20 mouse cellular contexts compared by ENCODE assay signal in genomic region chr1:134777201-134777885, GRCm38 (mm10).
DNase-seq lines count a peak whose midpoint lies in the region; ATAC-seq and TF ChIP-seq lines count a peak whose summit lies in the region.
"Had no signal": no experiment of that assay in that cellular context is flagged by ENCODE, and none has a peak within 500 bp of the region (broad histone marks: within the 10 kb centered on the region; RNA-seq: fewer than 3 reads in every experiment).

No protein-coding gene starts in this region.

- no peaks in the 10 kb centered on the region for H3K27me3 ChIP-seq in heart, embryonic 15.5 days
- H3K27me3 ChIP-seq in stomach, postnatal 0 days (ENCODE audit: control insufficient read depth, insufficient read depth, low read length), result no peaks in the 10 kb centered on the region
- H3K27me3 ChIP-seq: forebrain, embryonic 13.5 days; megakaryocyte, embryonic 14.5 days; neural tube, embryonic 13.5 days had no signal

- peaks cover 29% of the 10 kb centered on the region for H3K4me1 ChIP-seq in heart, embryonic 15.5 days (replicated peaks)
- peaks cover 6% of the 10 kb centered on the region; the same call in 1 of the 2 replicates for H3K4me1 ChIP-seq in stomach, postnatal 0 days (replicated peaks; ENCODE audit: control insufficient read depth, insufficient read depth)
- H3K4me1 ChIP-seq: forebrain, embryonic 13.5 days had no signal

- DNase-seq in gastrocnemius, adult 2 months, result no peak
- DNase-seq in gastrocnemius, postnatal 4 days (ENCODE audit: low spot score in 2 of 2), result no peak
- DNase-seq in heart, adult 8-10 months (ENCODE audit: low spot score), result no peak
- peak; percentile 26 for DNase-seq in testis, postnatal 10 days (ENCODE audit: low spot score)
- no peak for DNase-seq in testis, postnatal 14 days (ENCODE audit: low spot score)
- DNase-seq in stomach, postnatal 0 days (ENCODE audit: low spot score), result no peak
- no peak for DNase-seq in cerebellum, postnatal 10 days
- DNase-seq: gastrocnemius, postnatal 14 days; layer of hippocampus, postnatal 36 days; liver; lung, postnatal 14 days; right cerebral cortex, adult 18-20 months; thymus, adult 18-20 months had no signal

- no peak for TF ChIP-seq EP300 in stomach, postnatal 0 days (optimal IDR thresholded peaks at IDR 0.05)

- no peak overlapping the region for H3K4me2 ChIP-seq in heart, embryonic 15.5 days
- H3K4me2 ChIP-seq in stomach, postnatal 0 days (replicated peaks; ENCODE audit: low read depth), result no peak overlapping the region
- H3K4me2 ChIP-seq: forebrain, embryonic 13.5 days; neural tube, embryonic 13.5 days had no signal

- no peak overlapping the region for H3K4me3 ChIP-seq in gastrocnemius, adult 2 months
- H3K4me3 ChIP-seq in heart, embryonic 15.5 days, result no peak overlapping the region
- H3K4me3 ChIP-seq in stomach, postnatal 0 days (ENCODE audit: low read depth, low read length), result no peak overlapping the region
- H3K4me3 ChIP-seq: erythroblast, embryonic 14.5 days; forebrain, embryonic 13.5 days; megakaryocyte, embryonic 14.5 days; neural tube, embryonic 13.5 days had no signal

- no peak overlapping the region for H3K9ac ChIP-seq in heart, embryonic 15.5 days
- no peak overlapping the region for H3K9ac ChIP-seq in stomach, postnatal 0 days (ENCODE audit: low read length)
- H3K9ac ChIP-seq: forebrain, embryonic 13.5 days; neural tube, embryonic 13.5 days had no signal

- intact Hi-C loops in gastrocnemius, adult 2 months (cut with DNase I), result no loop called here

- no peak for ATAC-seq in heart, embryonic 15.5 days (replicated peaks; ENCODE audit: insufficient number of reproducible peaks, insufficient read depth, low FRiP score, low read depth)
- ATAC-seq in stomach, postnatal 0 days (ENCODE audit: low FRiP score, low TSS enrichment), result no peak
- ATAC-seq: activated CD4-positive, CD25-positive, alpha-beta regulatory T cell, adult 4 months; forebrain, embryonic 13.5 days had no signal

- H3K36me3 ChIP-seq in heart, embryonic 15.5 days, result peaks cover 30% of the 10 kb centered on the region
- peaks cover 9% of the 10 kb centered on the region; the same call in 1 of the 2 replicates for H3K36me3 ChIP-seq in stomach, postnatal 0 days (ENCODE audit: control insufficient read depth, insufficient read depth, low read length)

- no peak for TF ChIP-seq CTCF in gastrocnemius, adult 2 months (IDR thresholded peaks at IDR 0.05)
- TF ChIP-seq CTCF in stomach, postnatal 0 days (IDR thresholded peaks at IDR 0.05; ENCODE audit: low read depth), result no peak

- WGBS in heart, embryonic 15.5 days, result 74% methylated on average over 12 of the region's 12 CpGs
- 65% methylated on average over 12 of the region's 12 CpGs for WGBS in stomach, postnatal 0 days

- H3K27ac ChIP-seq in gastrocnemius, adult 2 months, result peak overlapping the region; percentile 46; the same call in 1 of the 2 replicates
- peak overlapping the region; percentile 80 for H3K27ac ChIP-seq in heart, embryonic 15.5 days
- H3K27ac ChIP-seq in stomach, postnatal 0 days (replicated peaks), result peak overlapping the region; percentile 37
- H3K27ac ChIP-seq: forebrain, embryonic 13.5 days; neural tube, embryonic 13.5 days had no signal

- no peaks in the 10 kb centered on the region for H3K9me3 ChIP-seq in heart, embryonic 15.5 days (replicated peaks)
- no peaks in the 10 kb centered on the region for H3K9me3 ChIP-seq in stomach, postnatal 0 days (ENCODE audit: control insufficient read depth, low read length)
- H3K9me3 ChIP-seq: forebrain, embryonic 13.5 days; G1E; megakaryocyte, embryonic 14.5 days; neural tube, embryonic 13.5 days had no signal
